Mouse (Mus musculus): ENCODE data around the gene Erc2. TPM values are rescaled to one million over a fixed set of nuclear protein-coding genes. Genes with fewer than 3 reads are reported as not detected.

The Erc2 gene
- total RNA-seq, 2 experiments from 2014 or later: not detected

DNA sequence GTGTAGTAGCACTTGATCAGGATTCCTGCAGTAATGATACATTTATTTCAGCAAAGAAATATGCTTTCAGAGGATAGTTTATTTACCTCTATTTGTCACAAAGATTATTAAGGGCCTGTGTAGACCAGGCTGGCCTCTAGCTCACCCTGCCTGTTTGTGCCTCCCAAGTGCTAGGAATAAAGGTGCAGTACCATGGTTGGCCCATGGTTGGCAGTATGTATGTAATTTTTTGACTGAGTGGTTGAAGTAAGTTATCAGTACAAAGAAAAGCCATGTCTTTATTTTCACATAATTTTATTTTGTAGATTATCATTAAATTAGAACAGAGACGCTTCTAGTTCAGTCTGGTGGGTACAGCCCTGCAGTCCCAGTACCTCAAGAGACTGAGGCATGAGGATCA, 136.0 kb downstream of the Erc2 start:
- ATAC-seq (replicated peaks; ENCODE audit: poor library complexity, severe bottlenecking): no peak

DNA sequence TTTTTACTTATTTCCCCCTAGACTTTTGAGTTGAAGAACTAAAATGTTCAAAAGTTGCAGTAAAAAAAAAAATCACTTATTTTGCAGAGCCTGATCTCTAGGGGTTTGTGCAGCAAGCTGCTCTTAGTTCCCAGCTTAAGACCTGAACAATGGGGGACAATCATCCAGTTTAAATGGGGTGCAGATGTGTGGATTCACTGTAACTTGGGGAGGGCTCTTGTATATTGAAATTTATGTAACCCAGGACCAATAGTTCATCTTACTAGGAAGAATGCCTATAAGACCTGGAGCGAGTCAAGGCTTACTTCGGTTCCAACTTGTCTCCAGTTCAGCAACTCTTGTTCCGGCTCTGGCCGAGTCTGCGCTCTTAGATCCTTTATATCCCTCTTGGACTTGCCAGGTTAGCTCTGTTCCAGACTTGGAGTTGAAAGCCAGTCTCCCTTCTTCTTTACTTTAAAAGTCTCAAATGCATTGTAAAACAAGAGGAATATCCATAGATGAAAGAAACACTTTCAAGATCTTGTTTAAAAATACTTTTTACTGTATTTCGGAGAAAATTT, 136.9 kb downstream of the Erc2 start:
- no peak for ATAC-seq (replicated peaks; ENCODE audit: poor library complexity, severe bottlenecking)

DNA sequence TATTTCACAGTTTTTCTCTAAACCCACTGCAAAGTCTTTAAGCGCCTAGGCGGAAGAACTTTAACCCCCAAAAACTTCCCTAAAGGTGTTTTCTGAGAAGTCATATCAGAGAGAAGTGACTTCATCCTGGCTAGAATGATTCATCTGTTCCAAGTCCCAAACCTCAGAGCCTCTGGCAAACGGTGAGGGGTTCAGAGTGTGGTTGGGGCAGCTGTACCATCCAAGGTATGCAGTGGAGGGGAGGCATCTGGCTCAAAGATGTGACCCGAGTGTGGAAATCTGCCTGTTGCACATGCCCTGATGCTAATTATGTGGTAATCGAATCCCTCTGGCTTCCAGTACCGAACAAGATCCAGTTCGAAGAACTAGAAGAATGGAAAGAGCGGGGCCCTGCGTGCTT, 137.8 kb downstream of the Erc2 start:
- ATAC-seq (replicated peaks; ENCODE audit: poor library complexity, severe bottlenecking): no peak

DNA sequence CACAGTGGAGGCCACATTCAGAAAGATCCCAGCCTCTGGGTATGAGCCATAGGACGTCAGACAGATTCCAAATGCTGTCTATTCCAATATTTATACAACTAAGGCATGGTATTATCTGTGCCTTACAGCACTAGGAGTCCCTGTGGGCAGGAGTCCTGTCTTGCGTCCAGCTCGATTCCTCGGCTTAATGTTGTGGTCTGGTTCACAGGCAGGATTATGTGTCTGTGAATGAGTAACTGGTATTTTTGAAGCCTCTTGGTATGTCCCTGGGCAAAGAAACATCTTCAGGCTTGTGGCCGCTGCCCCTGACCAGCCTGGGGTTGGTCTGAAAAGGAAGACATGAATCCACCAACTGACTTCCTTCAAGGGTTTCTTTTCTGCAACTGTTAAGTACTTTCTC, 153.1 kb downstream of the Erc2 start:
- no peak for ATAC-seq (replicated peaks; ENCODE audit: poor library complexity, severe bottlenecking)

DNA sequence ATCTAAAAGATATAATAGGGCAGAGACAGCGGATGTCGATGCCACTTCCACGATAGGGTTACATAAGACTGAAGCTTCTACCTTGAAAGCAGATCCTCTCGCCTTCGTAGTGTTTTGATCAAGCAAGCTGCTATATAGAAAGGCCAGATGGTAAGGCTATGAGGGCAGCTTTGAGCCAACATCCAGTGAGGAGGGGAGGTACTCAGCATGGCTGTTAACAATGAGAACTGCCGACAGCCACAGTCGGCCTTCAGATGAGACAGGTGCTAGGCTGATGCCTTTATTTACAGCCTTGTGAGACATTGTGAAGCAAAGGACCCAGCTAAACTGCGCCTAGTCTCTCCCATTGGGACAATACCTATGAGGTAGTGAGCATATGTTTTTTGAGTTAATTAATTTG, 156.3 kb downstream of the Erc2 start:
- no peak for ATAC-seq (replicated peaks; ENCODE audit: poor library complexity, severe bottlenecking)

DNA sequence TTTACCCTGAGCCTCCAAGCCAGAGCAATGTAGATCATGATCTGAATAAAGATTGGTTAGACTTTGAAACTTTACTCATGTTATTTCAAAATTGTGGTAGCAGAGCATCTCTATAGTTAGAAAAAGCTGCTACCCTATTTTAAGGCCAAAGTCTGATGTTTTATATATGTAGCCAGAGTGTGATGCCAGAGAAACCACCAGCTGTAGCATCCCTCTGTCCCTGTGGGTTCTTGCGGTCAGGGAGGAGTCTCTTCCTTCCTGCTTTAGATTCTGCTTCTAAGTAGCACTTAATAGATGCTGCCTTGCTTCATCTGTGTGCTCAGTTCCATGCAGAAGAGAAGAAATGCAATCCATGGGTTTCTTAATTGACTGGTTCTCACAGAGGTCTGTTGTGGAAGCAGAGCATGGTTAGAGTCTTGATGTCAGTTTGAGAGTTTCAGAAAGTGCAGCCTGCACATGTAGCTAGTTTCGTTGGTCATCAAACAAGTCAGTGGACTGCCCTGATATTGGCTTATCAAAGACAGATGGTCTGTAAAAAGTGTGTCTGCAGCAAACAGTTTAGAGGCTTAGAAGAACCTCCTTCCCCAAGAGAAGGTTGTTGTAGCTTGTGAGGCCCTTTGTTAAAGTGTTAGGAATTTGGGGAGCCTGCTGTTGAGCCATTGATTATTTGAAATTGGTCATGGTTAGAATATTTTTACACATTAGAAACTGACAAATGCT, 156.9 kb downstream of the Erc2 start:
- no peak for ATAC-seq (replicated peaks; ENCODE audit: poor library complexity, severe bottlenecking)

DNA sequence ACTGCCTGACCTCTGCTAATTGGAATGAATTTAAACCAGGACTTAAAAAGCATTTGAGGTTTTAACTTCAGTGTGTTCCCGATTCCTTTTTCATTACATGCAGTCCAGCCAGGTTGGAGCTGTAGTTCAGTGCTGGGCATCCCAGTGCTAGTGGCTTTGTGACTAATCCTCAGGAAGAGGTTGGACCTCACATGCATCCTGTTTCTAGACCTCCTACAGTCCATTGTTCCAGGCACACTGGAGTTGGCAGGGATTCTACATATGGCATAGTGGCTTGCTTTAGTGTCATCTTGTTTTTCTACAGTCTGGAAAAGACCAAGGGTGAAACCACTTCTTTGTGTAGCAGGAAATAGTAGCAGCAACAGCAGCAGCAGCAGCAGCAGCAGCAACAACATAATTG, 159.0 kb downstream of the Erc2 start:
- no peak for ATAC-seq (replicated peaks; ENCODE audit: poor library complexity, severe bottlenecking)

DNA sequence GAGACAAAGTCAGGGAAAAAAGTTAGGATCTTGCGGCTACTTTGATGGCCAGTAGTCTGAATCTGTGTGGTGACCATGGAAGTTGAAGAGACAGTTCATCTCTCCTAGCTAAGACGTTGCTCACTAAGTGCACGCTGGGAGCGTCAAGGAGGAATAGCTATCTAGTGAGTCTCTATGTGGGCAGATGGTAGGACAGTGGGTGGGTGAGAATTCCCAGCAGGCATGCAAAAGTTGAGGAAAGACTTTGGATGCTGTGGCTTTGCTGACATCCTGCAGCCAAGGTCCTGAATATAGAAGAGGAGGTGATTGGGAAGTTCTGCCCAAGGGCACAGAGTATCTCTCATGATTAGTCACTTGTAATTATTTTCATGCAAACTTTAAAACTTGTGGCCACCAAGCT, 162.6 kb downstream of the Erc2 start:
- no peak for ATAC-seq (replicated peaks; ENCODE audit: poor library complexity, severe bottlenecking)

DNA sequence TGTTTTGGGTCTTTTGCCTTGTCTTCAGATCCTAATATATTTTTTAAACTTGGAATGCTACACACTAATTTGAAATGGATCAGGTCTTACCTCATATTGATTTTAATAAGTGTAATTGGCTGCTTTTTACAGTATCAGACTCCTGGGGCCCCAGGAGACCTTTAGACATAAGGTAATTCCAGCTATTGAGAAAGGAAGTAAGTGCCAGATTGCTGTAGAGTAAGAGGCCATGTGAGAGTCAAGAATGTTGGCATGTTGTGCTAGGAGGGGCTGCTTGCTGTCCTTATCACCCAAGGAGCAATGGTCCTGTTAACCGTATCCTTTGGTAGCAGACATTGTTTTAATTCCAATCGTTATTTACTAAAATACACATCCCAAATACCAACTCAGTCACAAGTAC, 163.3 kb downstream of the Erc2 start:
- ATAC-seq (replicated peaks; ENCODE audit: poor library complexity, severe bottlenecking): no peak

DNA sequence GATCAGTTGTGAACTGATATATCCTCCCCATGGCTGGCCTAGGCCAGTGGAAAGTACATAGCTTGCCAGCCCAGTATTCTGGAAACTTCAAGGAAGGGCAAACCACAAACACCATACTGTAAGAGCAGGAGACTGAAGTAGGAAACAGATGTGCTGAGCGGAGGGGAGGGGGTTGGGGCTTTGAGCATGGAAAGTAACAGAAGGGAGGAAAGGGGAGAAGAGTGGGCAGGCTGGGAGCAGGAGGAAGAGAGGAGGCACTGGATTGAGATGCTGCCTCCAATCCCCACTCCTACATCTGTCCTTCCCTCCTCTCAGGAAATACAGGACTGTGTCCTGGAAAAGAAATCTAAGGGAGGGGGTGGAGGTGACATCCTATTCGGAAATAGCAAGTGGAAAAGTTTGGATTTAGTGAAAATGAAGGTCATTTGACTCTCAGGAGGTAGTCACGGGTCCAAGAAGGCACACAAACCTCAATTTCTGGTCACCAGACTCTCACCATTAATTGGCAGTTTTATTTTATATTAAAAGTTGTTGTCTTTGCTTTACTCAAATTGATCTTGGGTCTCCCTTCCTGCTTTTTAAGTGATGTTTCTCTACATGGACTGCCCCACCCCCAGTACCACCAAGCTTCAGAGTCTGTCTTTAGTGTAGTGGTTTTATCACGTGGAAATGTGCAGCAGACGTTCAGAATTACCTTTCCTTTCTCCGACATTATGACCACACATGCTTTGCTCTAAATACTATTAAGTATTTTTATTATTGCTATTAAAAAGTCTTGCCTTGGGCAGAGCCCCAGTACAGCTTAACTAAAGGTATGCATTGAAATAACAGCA, 167.1 kb downstream of the Erc2 start:
- no peak for ATAC-seq (replicated peaks; ENCODE audit: poor library complexity, severe bottlenecking)

DNA sequence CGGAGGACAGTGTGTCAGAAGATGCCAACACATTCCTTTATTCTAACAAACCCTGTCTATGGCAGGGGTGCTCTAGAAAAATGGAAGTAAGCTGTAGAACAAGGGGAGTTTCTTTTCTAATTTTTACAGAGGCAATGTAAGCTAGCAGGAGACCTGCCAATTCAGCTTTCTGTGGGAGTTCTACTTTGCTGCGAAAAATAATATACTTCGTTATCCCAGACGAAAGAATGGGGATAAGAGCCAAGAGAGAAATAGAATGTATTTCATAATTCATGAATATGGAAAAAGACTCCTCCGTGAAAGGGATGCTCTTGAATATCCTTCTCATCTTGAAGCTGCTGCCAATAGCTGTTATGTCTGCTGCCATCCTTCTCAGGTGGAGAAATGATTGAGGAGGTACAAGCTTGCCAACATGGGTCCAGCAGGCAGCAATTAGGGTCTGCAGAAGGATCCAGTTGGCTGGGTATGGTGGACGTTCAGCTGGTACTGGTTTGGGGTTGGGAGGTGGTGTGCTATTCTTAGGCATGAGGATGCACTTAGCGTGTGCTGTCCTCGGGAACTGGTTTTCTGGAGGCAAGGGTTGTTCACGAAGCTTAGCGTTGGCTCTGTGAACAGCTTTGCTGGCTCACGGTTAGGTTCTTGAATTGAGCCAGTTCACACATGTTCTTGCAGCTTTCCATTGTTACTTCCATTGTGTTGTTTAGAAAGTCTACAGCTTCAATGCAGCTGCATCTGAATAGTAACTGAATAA, 176.1 kb downstream of the Erc2 start:
- ATAC-seq (replicated peaks; ENCODE audit: poor library complexity, severe bottlenecking): no peak

DNA sequence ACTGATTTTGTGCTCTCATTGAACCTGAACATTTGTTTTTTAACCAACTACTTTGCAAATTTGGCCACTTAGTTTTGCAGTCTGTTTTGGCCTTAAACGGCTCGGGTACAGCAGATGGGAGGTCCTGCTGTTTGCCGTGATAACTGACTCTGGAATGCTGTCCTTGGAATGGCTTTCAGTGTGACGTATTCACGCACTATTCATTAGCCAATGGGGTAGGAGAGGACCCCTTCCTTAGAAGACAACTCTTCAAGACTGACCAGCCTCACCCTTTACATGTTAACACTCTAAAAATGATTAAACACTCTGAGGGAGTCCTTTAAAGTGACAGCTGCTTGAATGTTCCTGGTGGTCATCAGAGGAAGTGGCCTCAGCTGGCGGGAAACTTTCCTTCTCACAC, 178.5 kb downstream of the Erc2 start:
- ATAC-seq (replicated peaks; ENCODE audit: poor library complexity, severe bottlenecking): no peak

DNA sequence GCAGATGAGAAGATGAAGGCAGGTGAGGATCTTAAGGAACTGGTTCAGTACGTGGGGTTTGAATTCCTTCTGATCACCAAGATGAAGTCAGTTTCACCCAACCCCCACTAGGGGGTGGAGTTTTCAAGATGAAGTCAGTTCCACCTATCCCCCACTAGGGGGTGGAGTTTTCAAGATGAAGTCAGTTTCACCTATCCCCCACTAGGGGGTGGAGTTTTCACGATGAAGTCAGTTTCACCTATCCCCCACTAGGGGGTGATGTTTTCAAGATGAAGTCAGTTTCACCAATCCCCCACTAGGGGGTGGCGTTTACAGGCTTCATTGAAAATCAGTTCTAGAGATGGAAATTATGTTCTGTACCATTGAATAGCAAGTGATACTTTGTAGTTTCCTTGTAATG, 181.7 kb downstream of the Erc2 start:
- ATAC-seq (replicated peaks; ENCODE audit: poor library complexity, severe bottlenecking): peak; percentile 94

DNA sequence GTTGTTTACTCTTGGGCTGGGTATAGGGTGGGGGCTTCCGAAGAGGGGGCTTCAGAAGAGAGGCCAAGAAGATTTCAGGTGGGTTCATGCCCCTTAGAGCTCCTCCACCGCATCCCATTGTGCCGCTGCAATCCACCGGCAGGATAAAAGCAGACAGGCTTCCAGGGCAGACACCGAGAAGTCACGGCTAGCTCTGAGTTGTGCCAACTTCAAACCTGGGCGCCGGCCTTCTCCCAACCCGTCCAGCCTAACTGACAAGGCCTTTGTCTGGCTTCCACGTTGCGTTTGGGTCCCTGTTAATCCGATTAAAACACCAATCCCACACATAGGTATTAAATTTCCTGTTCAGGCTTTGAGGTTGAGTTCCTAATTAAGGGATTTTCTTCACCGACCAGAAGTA, 182.8 kb downstream of the Erc2 start:
- no peak for ATAC-seq (replicated peaks; ENCODE audit: poor library complexity, severe bottlenecking)

DNA sequence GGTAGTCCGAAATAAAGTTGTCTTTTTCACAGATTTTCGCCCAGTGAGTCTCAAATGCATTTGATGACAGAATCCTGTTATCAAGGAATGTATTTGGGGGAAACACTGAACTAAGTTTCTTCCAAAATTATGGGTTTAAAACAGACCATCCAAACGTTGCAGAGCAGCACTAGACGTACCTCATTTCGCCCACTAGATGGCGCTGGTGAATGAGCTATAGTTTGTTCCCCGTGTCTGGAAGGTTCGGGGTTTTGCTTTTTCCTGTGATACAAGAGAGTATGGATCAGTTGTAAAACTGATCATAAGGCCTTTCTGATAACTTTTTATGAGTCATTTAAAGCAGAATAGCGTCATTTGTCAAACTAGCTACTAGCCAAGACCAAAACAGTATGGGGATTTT, 185.9 kb downstream of the Erc2 start:
- peak; percentile 58 for ATAC-seq (replicated peaks; ENCODE audit: poor library complexity, severe bottlenecking)

DNA sequence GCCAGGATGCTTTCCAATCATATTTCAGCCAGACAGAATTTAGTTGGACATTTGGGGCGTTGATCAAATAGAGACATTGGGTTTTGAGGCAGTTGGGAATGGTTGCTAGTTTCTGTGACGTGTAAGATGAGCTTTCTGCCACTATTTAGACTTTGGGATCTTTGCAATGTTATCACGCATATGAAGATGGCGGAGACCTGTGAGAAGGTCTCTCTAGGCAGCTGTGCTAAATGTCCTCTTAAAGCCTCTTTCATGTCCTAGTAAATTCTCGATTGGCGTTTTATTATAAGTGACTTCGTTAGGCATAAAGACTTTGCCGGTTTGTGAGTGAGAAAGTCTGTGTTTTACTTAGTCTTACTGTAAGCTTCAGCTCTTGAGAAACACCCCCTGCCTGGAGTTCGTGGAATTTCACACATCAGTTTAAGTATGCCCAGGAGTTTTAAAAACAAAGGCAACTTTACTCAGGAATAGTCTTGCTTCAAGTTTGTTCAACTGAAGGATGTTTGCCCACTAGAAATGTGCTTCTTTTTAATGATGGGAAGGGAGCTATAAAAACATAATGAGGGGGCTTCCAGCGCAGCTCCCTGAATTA, 186.4 kb downstream of the Erc2 start:
- no peak for ATAC-seq (replicated peaks; ENCODE audit: poor library complexity, severe bottlenecking)

DNA sequence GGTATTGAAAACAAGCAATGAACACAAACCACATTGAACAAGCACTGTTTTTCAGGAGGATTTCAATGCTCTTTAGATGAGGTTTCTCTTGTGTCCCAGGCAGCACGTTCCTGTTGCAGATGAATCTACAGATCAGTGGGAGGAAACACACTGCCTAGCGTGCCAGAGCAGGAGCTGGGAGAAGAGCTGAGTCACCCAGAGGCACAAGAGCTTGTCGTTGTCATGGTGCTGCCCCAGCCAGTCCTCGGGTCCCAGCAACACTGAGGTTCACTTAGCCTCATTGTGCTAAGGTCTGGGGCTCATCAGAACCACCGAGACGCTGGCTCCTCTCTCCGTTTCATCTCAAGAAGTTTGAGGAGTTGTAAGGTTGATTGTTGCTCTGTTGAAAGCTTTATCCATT, 188.6 kb downstream of the Erc2 start:
- ATAC-seq (replicated peaks; ENCODE audit: poor library complexity, severe bottlenecking): no peak

DNA sequence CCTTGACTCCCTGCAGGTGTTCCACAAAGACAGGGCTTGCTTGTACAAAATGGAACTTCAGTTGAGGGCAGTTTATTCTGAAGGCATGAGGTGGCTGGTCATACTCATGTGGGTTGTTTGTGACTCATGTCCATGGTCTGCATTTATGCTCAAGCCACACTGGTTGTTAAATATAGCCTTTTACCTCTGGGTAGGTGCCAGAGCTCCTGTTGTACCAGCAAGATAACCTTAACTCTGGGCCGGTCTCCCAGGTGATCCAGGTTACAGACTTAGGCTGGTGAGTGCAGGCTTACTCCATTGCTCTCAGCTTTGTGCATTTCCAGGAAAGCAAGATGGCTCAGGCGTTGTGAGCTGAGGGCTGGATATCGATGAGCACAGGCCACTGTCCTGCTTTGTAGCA, 189.4 kb downstream of the Erc2 start:
- no peak for ATAC-seq (replicated peaks; ENCODE audit: poor library complexity, severe bottlenecking)

DNA sequence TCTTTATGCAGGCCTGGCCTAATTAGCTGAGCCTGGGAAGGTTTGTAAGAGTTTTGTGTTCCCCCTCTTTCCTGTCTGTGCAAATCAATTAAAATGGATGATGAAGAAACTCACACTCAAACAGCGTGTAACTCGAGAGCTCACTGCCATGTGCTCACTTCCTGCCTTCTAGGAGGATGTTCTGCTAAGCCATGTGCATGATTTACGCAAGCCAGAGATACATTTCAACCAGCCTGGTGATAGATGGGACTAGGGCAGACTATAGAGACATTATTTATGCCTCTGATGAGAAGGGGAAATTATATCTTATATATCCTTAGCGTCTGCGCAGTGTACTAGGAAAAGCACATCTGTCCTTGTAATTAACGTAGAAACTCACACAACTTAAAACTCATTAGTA, 193.5 kb downstream of the Erc2 start:
- ATAC-seq (replicated peaks; ENCODE audit: poor library complexity, severe bottlenecking): 0 out of 2 replicates have a peak, but pooled peaks have one; percentile 35

DNA sequence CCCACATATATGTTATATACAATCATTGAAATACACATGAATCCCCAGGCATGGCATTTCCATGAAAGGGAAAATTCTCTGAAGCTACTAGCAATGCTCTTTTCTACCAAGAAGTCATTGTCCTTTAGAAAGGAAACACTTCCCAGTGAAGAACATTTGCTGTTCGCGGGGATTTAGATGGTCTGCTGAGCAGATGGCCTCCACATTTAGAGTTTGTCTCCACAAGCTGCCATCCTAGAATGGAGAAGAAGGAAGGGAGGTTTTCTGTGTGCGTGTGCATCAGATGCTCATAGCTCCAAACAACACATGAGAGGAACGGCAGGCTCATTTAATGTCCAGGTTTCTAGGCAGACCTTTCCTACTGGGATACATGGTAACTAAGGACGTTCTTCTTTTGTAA, 196.8 kb downstream of the Erc2 start:
- no peak for ATAC-seq (replicated peaks; ENCODE audit: poor library complexity, severe bottlenecking)

DNA sequence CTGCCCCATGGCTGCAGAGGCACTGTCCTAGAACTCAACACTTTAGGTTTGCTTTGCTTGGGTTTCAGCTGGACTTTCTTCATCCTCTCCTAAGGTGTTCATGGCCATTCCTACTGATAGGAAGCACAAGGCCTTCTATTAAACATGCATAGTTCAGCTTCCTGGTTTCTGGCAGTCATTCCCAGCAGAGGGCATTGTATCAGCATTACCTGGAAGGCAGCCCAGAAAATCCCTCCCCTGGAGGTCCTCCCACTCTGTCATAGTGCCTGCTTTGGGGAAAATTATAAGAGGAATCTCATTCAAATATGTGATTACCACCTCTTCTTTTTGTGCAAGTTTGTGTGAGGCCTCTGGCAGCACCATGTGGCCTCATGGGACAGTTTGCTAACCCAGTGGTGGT, 199.6 kb downstream of the Erc2 start:
- no peak for ATAC-seq (replicated peaks; ENCODE audit: poor library complexity, severe bottlenecking)

Measured in granulocyte monocyte progenitor cell, adult 5-6 weeks (primary cell).